Mouse (Mus musculus) testis, postnatal 14 days (tissue): ENCODE measurements at regions not wholly inside any gene's neighbourhood (a gene's known extent, or its start where the extent isn't known, plus 50 kb on each side); places are given as distances from the start of the nearest gene placed in this dataset.

Experiments used
- DNase-seq: peaks from one replicate; pipeline ENCODE4 v3.0.0; 2021; ENCODE audit warnings: low spot score

GRCm38 (mm10) chr3:21964438-21964837 is 112.0 kb upstream of the Tbl1xr1 start:
- DNase-seq = no peak

DNA sequence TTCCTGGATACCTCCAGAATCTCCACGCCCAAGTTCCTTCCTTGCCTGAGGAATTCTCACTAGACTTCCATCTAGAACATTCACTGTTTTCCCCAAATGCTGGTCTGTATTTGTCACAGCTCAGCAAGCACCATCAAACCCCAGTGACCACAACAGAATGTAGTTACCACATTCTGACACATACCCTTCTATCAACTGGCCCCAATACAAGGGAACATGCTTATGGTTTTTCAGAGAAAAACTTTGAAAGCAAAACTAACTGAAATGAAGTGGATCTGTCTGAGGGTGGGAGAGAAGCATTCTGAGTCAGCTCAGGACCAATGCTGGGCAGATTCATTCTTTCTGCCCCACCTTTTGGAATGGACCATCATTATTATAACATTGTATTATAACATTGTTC is 110.9 kb upstream of the Tbl1xr1 start:
- DNase-seq = no peak

- no peak for DNase-seq
Measured at GRCm38 (mm10) chr3:21971731-21972130, 104.7 kb upstream of the Tbl1xr1 start.

DNA sequence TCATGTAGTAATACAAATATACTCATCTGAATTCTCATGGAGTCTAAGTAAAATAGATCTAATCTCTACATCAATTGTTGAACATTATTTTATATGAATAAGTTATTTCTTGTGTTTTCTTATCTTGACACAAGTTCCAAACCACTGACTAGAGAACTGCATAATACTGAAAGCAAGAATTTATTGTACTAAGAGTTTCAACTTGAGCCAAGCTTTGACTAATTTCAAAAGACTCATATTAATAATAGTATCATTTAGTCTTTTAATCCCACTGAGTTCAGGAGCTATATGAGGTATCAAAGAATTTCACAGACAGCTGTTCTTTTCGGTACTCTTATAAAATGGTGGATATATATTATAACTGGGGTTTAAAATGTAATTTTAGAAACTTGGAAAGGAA is 103.3 kb upstream of the Tbl1xr1 start:
- no peak for DNase-seq

- no peak for DNase-seq
Measured at GRCm38 (mm10) chr3:21973681-21974080, 102.8 kb upstream of the Tbl1xr1 start.

DNA sequence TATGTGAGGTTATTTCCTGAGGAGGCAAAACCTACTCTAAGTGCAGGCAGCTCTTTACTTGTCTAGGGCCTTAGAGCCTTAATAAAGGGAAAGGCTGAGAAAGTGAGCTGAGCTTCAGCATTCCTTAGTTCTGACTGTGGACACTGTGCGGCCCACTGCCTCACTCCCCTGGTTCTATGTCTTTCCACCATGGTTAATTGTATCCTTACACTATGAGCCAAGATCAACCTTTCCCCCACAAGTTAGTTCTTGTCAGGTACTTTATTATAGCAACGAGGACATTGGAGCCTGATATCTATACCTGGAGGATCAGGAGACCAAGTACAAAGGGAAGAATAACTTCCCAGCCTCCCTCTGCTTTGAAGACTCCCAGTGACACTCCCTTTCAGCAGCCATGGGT is 101.7 kb upstream of the Tbl1xr1 start:
- DNase-seq = no peak

DNA sequence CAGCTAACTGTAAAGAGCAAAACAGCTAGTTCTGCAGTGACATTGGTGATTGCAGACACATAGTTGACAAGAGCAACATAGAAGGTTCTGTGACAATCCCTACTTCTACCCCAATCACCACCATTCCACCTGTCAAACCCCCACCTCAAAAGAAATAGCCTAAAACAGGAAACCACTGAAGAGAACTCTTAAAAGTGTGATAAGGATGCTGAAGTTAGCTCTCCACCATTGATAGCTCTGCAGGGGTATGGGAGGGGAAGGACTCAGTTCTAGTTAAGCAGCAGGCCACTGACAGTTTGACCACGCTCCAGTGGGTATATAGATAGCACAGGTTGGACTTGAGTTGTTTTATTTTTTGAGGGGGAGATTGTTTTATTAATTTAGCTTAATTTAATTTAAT is 98.7 kb upstream of the Tbl1xr1 start:
- no peak for DNase-seq

GRCm38 (mm10) chr3:21982991-21983390 is 93.5 kb upstream of the Tbl1xr1 start:
- no peak for DNase-seq

DNA sequence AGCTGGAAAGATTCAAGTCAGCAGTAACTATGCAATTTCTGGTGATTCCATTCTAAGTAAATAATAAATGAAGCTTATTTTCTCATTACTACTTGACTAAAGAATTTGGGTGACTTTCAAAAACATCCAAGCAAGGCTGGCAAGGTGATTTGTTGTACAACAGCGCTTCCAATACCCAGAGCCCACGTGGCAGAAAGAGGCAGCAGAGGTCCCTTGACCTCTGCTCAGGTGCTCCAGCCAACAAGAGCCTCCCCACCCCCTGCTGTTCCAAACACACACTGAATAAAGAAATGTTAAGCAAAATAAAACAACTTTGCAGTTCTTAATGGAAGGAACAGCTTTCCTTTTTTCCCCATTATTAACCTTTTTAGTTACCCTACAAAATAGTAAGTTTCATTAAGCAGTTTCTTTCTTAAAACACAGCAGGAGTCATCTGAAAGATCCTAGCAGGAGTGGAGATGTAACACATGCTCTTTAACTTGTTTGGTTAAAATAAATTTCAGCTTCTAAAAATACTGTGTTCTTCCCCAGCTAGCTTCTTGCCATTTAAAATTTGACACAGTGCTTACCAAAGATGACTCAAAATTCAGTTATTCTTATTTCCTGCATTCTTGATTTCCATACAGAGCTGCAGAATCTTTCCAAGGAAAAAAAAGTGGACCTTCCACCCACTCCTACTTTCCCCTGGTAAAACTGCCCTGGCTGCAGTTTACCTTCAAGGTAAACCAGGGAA is 92.3 kb upstream of the Tbl1xr1 start:
- DNase-seq = no peak

GRCm38 (mm10) chr3:21984807-21985206 is 91.6 kb upstream of the Tbl1xr1 start:
- no peak for DNase-seq

DNA sequence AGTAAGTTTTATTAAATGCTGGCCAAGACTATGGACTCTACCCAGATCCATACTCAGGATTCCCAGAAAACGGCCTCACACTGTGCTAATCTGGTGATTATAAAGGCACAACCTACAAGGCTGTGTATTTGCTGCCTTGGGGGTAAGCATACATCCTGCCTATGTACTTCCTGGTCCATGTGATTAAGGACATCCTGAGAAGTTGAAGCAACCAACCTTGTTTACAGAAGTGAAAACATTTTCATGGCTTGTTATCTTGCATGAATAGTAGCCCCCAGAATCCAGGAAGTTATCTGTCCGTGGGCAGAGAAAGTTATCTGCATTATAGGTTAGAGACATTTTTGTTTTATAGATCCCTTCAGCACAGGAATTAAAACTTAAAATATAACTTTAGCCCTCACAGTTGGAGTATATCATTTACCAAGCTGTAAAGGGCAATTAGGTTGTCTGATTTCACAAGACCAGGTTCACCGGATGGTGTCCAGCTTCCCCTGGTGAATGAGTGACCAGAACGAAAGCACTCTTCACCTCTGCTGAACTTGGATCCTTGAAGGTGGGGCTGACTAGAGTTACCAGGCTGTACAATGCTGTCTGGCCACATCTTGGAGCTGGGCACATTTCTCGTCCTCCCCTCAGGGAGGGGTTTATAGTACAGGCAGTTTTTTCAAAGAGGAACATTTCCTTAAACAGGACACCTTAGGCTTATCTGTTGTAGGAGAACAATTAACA is 90.1 kb upstream of the Tbl1xr1 start:
- DNase-seq = no peak

DNA sequence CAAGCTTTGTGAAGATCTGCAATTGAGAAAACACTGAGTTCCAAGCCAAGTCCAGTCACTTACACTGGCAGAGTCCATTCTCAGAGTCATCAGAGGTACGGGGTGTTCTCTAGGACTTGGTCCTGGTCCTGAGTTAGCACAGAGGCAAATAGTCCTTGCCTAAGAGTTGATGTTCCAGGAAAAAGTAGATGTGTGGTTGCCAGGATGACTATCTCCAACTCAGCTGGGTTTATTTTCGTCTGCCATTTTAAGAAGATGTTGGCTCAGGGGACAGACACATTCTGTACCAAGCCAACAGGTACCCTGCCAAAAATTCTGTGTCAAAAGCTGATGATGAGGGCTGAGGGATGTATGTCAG is 89.6 kb upstream of the Tbl1xr1 start:
- DNase-seq = no peak

GRCm38 (mm10) chr3:21987455-21988009 is 88.9 kb upstream of the Tbl1xr1 start:
- no peak for DNase-seq

DNA sequence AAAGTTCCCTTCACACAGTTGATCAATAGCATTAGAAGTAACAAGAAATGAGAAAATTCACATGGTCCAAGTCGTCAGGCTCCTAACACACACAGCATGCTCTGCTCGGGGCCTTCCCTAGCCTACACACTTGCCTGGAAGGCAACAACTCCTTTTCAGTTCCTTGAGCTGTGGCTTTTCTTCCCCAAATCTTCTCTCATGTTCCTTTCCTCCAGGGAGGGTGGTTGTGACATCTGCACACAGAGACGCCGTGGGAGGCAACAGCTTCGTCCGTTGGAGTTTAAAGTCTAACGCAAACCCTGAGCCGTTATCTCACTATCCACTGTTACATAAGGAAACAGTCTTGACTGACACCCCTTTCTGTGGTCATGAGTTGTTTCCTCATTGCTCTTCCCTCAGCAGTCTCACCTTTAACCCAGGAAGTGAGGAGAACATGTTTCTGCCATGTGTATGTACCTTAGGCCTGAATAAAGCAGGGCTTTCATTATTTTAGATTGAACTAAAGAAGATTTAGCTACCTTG is 88.4 kb upstream of the Tbl1xr1 start:
- DNase-seq = no peak

- DNase-seq = no peak
Measured at GRCm38 (mm10) chr3:21990526-21990925, 85.9 kb upstream of the Tbl1xr1 start.

- DNase-seq = no peak
Measured at GRCm38 (mm10) chr3:21991681-21992152, 84.7 kb upstream of the Tbl1xr1 start.

- DNase-seq = no peak
Measured at GRCm38 (mm10) chr3:21992203-21992602, 84.2 kb upstream of the Tbl1xr1 start.

GRCm38 (mm10) chr3:21993961-21994360 is 82.5 kb upstream of the Tbl1xr1 start:
- no peak for DNase-seq

DNA sequence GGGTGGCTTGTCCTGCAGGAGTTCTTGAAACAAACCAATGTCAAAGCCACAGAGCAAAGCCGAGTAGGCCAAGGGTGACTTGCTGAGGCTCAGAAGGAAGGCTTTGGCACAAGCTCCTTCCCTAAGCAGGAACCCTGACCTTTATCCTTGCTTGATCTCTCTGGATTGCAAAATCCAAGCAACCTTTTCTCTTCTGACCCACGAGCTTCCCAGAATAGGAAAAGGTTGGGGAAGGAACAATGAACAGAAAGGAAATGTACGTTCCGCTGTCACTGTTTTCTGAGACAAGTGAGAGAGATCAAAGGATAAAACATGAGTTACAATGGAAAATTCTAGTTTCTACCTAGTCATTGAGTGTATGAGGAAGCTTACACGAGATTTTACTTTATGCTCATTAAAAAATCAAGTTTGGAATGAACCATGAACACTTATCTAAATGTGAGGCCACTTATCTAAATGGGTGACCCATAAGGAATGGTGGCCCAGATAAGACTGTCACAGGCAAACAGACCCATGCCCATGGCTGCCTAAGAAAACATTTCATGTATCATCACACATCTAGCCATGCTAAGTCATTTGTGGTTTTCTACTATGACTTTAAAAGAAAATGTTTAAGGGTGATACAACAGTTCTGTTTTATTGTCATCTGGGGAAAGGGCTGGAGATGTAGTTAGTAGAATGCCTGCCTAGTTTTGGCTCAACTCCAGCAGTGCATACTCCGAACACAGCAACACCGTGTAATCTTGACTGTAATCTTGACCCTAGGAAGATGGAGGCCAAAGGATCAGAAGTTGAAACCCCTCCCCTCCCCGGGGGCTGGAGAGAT is 80.7 kb upstream of the Tbl1xr1 start:
- DNase-seq = no peak

- no peak for DNase-seq
Measured at GRCm38 (mm10) chr3:21997387-21997786, 79.1 kb upstream of the Tbl1xr1 start.

DNA sequence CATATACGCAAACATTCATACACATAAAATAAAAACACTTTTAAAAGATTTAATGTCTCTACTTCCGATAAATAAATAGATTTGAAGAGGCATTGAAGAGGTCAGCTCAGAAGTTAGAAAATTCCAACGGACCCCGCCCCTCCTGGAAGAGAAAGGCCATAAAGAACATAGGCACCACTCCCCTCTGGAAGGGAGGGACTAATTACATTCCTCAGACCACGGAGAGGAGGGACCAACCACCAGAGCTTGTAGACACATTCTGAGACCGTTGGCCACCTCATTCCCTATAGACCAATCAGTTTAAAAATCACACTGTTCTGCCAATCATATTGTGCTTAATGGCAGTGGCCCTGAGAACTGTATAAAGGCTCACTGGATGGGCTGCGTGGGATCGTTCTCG is 71.0 kb upstream of the Tbl1xr1 start:
- DNase-seq = no peak

DNA sequence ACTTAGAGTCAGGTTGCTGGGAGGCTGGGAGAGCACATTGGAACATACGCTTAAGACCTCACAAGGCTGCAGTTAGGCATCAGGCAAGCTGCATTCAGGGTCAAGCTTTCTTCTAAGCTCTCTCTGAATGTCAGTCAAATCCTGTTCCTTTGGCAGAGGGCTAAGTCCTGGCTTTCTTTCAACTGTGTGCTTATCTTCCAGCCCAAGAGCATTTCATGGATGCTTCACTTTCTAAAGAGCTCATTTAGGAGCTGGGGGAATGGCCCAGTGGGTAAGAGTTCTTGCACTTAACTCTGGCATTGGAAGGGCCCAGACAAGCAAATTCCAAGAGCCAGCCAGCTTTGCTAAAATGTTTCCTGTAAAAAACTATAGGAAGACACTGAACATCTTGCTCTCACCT is 70.3 kb upstream of the Tbl1xr1 start:
- DNase-seq = no peak
